Mouse (Mus musculus): ENCODE results near the gene Cyp2c70. TPM values are rescaled to one million over a fixed set of nuclear protein-coding genes. Genes with fewer than 3 reads are reported as not detected.

The Cyp2c70 gene
- polyA plus RNA-seq, 1 experiment: not detected

Other genes with a start within 250 kb of the Cyp2c70 start
- gene Cyp2c37, start 194.9 kb downstream of the Cyp2c70 start, polyA plus RNA-seq (2012; rRNA removed): not detected in 2 replicates
- gene Cyp2c54, start 113.5 kb downstream of the Cyp2c70 start, polyA plus RNA-seq (2012; rRNA removed): not detected in 2 replicates
- not detected in 2 replicates for gene Cyp2c50, start 97.6 kb downstream of the Cyp2c70 start, polyA plus RNA-seq (2012; rRNA removed)
- 92.8 and 353 TPM in 2 replicates for gene Pdlim1, start 84.5 kb upstream of the Cyp2c70 start, polyA plus RNA-seq (2012; rRNA removed)

Measured in small intestine, adult 2 months (tissue).